Mouse (Mus musculus) thymus, adult 2 months (tissue): ENCODE data around the gene Slc32a1. TPM values are rescaled to one million over a fixed set of nuclear protein-coding genes. Genes with fewer than 3 reads are reported as not detected.

Experiments
- DNase-seq: peaks from one replicate; pipeline ENCODE4 v3.0.0; 2021
- H3K27ac ChIP-seq: fragments of 200-500 bp; 2 replicates; pipeline ENCODE4 v1.5.1; 2012; ENCODE audit warnings: low read length, control low read depth; ENCODE audit not compliant: control insufficient read depth, insufficient read depth
- H3K27me3 ChIP-seq: fragments of 200-500 bp; 2 replicates; pipeline ENCODE4 v1.6.1; 2012; ENCODE audit warnings: mild to moderate bottlenecking, low read length, moderate library complexity, mixed read lengths; ENCODE audit not compliant: control insufficient read depth, insufficient read depth
- H3K36me3 ChIP-seq: fragments of 200-500 bp; 2 replicates; pipeline ENCODE4 v1.6.1; 2012; ENCODE audit warnings: mild to moderate bottlenecking, low read length, moderate library complexity; ENCODE audit not compliant: control insufficient read depth, insufficient read depth
- H3K4me1 ChIP-seq: fragments of 200-500 bp; replicated peaks from 2 replicates; pipeline ENCODE4 v1.6.1; 2012; ENCODE audit warnings: low read length; ENCODE audit not compliant: control insufficient read depth, insufficient read depth
- H3K4me3 ChIP-seq: fragments of 200-500 bp; 2 replicates; pipeline ENCODE4 v1.5.1; 2012; ENCODE audit warnings: mild to moderate bottlenecking, low read length, control low read depth, moderate library complexity; ENCODE audit not compliant: control insufficient read depth, insufficient read depth
- CTCF ChIP-seq: fragments of 200-500 bp; IDR thresholded peaks from 2 replicates; pipeline ENCODE4 v1.5.1; 2012; ENCODE audit warnings: mild to moderate bottlenecking, control low read depth, low read length, moderate library complexity, borderline replicate concordance; ENCODE audit not compliant: control insufficient read depth, poor library complexity, insufficient read depth; ENCODE audit errors: extremely low read depth
- POLR2A ChIP-seq: fragments of 200-500 bp; IDR thresholded peaks from 2 replicates; pipeline ENCODE4 v1.6.1; 2012; ENCODE audit warnings: mild to moderate bottlenecking, low read length, control low read depth, moderate library complexity; ENCODE audit not compliant: control insufficient read depth, poor library complexity, insufficient read depth; ENCODE audit errors: extremely low read depth
- WGBS: fragments of 180-500 bp; shearing (Covaris S2); methylation state at CpG from one replicate; pipeline ENCODE4 v1.1.7; 2018; 5-methylcytosine and 5-hydroxymethylcytosine counted together
- polyA plus RNA-seq: library from polyadenylated mRNA; depleted of rRNA; stranded (reverse); fragments of >200 nt; gene quantifications from 2 replicates; pipeline ENCODE4 v1.2.3, GENCODE M21; 2012

Gene Slc32a1
- polyA plus RNA-seq, 1 experiment: 0.11 TPM

GRCm38 (mm10) chr2:158584621-158585358 is 25.8 kb upstream of the Slc32a1 start:
- H3K27ac ChIP-seq: no peak overlapping the region
- H3K36me3 ChIP-seq: no peaks in the 10 kb centered on the region
- DNase-seq: no peak
- H3K27me3 ChIP-seq: no peaks in the 10 kb centered on the region; the same call in 1 of the 2 replicates
- TF ChIP-seq CTCF (no peak), POLR2A (no peak)
- no peaks in the 10 kb centered on the region for H3K4me1 ChIP-seq
- no peak overlapping the region for H3K4me3 ChIP-seq
- WGBS: 18% methylated on average over 12 of the region's 12 CpGs

- H3K27ac ChIP-seq: no peak overlapping the region
- no peak for DNase-seq
- no peaks in the 10 kb centered on the region for H3K36me3 ChIP-seq
- no peak overlapping the region for H3K4me3 ChIP-seq
- no peaks in the 10 kb centered on the region for H3K4me1 ChIP-seq
- TF ChIP-seq POLR2A (no peak), CTCF (no peak)
- 61% methylated on average over 8 of the region's 8 CpGs for WGBS
- no peaks in the 10 kb centered on the region; the same call in 1 of the 2 replicates for H3K27me3 ChIP-seq
Measured at GRCm38 (mm10) chr2:158588524-158589271, 21.9 kb upstream of the Slc32a1 start.

GRCm38 (mm10) chr2:158590495-158590894 is 20.1 kb upstream of the Slc32a1 start:
- no peaks in the 10 kb centered on the region for H3K4me1 ChIP-seq
- WGBS: 50% methylated on average over 3 of the region's 3 CpGs
- H3K36me3 ChIP-seq: no peaks in the 10 kb centered on the region
- no peaks in the 10 kb centered on the region for H3K27me3 ChIP-seq
- TF ChIP-seq CTCF (no peak), POLR2A (no peak)
- DNase-seq: no peak
- H3K4me3 ChIP-seq: no peak overlapping the region
- no peak overlapping the region for H3K27ac ChIP-seq

GRCm38 (mm10) chr2:158591286-158591685 is 19.3 kb upstream of the Slc32a1 start:
- Histone ChIP-seq H3K27me3 (no peaks in the 10 kb centered on the region), H3K36me3 (no peaks in the 10 kb centered on the region), H3K27ac (no peak overlapping the region), H3K4me3 (no peak overlapping the region), H3K4me1 (no peaks in the 10 kb centered on the region)
- WGBS: 55% methylated on average over 5 of the region's 5 CpGs
- DNase-seq: no peak
- no peak for TF ChIP-seq POLR2A
- TF ChIP-seq CTCF: no peak

GRCm38 (mm10) chr2:158593371-158593770 is 17.2 kb upstream of the Slc32a1 start:
- Histone ChIP-seq H3K4me1 (no peaks in the 10 kb centered on the region), H3K36me3 (no peaks in the 10 kb centered on the region), H3K27ac (no peak overlapping the region), H3K27me3 (no peaks in the 10 kb centered on the region), H3K4me3 (no peak overlapping the region)
- TF ChIP-seq CTCF (no peak), POLR2A (no peak)
- WGBS: 83% methylated on average over 4 of the region's 4 CpGs
- DNase-seq: no peak

DNA sequence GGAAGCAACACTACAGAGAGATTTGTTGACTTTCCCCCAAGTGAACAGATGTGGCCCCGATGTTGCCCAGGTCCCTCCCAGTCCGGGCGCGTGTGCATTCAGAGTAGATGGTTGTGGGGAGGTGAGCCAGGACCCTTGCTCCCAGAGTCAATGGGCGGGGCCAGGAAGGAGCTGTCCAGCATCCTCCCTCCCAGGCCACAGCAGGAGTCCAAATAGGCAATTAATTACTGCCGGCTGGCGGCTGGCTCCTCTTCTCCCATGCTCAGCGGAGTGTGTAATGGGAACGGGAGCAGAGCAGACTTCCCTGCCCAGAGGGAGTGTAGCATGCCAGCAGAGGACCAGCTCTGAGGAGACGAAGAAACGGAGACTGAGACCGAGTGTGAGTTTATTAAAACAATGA is 15.5 kb upstream of the Slc32a1 start:
- 8% methylated on average over 12 of the region's 12 CpGs for WGBS
- TF ChIP-seq POLR2A (no peak), CTCF (no peak)

More for the DNA sequence above, 15.5 kb upstream of the Slc32a1 start:
- Histone ChIP-seq H3K36me3 (no peaks in the 10 kb centered on the region), H3K27me3 (no peaks in the 10 kb centered on the region), H3K4me1 (no peaks in the 10 kb centered on the region), H3K4me3 (no peak overlapping the region), H3K27ac (no peak overlapping the region)
- DNase-seq: no peak
